Mouse (Mus musculus) CH12.LX (cell line): Measurements from ENCODE around the gene Gm853.

Source experiments
- CTCF ChIP-seq, 2 experiments: IDR thresholded peaks in 1 of 2; conservative IDR thresholded peaks in 1 of 2; 2 replicates each; pipeline ENCODE4 v1.5.1; 2011 to 2012; ENCODE audit warnings: low read depth in 2 of 2, low read length in 2 of 2, improper control_type of control experiment in 1 of 2, inconsistent platforms in 1 of 2, mild to moderate bottlenecking in 1 of 2, moderate library complexity in 1 of 2
- MEF2A ChIP-seq: IDR thresholded peaks from 2 replicates; pipeline ENCODE4 v1.6.1; 2014; ENCODE audit warnings: low read depth, mild to moderate bottlenecking, inconsistent platforms, low read length, improper control_type of control experiment, borderline replicate concordance
- NRF1 ChIP-seq: IDR thresholded peaks from 2 replicates; pipeline ENCODE4 v1.6.1; 2014; ENCODE audit warnings: low read depth, mild to moderate bottlenecking, inconsistent platforms, low read length, improper control_type of control experiment, moderate library complexity
- SIN3A ChIP-seq: IDR thresholded peaks from 2 replicates; pipeline ENCODE4 v1.6.1; 2012; ENCODE audit warnings: low read length, improper control_type of control experiment, inconsistent platforms
- UBTF ChIP-seq: IDR thresholded peaks from 2 replicates; pipeline ENCODE4 v1.6.1; 2012; ENCODE audit warnings: low read depth, mild to moderate bottlenecking, inconsistent platforms, low read length, improper control_type of control experiment, moderate library complexity
- USF1 ChIP-seq: IDR thresholded peaks from 2 replicates; pipeline ENCODE4 v1.6.1; 2014; ENCODE audit warnings: low read depth, mild to moderate bottlenecking, inconsistent platforms, low read length, improper control_type of control experiment
- ZMIZ1 ChIP-seq: IDR thresholded peaks from 2 replicates; pipeline ENCODE4 v1.6.1; 2012; ENCODE audit warnings: low read depth, mild to moderate bottlenecking, inconsistent platforms, low read length, improper control_type of control experiment

DNA sequence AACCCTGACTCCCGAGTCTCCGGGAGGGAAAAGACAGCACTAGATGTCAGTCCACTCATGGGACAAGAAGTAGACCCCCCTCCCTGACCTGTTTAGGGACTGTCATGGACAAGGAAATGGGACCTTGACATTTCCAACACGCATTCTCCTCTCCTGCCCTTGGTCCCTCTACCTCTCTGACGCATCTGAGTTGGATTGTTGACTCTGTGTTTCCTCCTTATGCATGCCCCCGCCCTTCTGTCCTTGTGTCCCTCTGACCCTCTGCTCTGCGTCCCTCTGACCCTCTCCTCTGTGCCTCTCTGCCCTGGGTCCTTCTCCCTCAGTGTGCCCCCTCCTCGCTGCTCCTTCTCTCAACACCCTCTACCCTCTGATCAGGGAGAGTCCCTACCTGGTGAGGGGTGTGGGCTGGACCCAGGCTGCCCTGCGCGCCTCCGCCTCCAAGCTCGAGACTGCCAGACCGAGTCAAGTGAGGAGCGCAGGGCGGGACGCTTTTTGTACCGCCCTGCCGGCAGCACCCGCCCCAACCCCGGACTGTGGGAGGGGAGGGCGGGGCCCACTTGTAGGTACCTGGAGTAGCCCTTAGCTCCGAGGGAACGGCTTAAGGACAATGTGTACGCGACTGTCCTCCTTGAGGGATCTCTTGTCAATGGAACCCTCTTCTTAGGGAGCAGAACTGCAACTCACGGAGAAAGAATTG lies 47.7 kb downstream of the Gm853 start:
- TF ChIP-seq CTCF (conservative IDR thresholded peaks at IDR 0.05 in 1 of 2, IDR thresholded peaks at IDR 0.05 in 1 of 2; ENCODE audit: low read depth in 2 of 2, low read length in 2 of 2) (no peak), MEF2A (no peak), UBTF (no peak), USF1 (no peak), ZMIZ1 (no peak), NRF1 (0 out of 2 replicates have a peak, but pooled peaks have one; percentile 16), SIN3A (no peak)
